Mouse (Mus musculus): ENCODE measurements at regions not wholly inside any gene's neighbourhood (a gene's known extent, or its start where the extent isn't known, plus 50 kb on each side); places are given as distances from the start of the nearest gene placed in this dataset.

- Histone ChIP-seq H3K4me3 (replicated peaks; ENCODE audit: low read depth, low read length) (no peak overlapping the region), H3K9ac (replicated peaks; ENCODE audit: low read length) (peak overlapping the region; percentile 12), H3K4me1 (ENCODE audit: control insufficient read depth, insufficient read depth, low read length) (peaks cover 40% of the 10 kb centered on the region), H3K36me3 (ENCODE audit: control insufficient read depth, insufficient read depth, low read length) (no peaks in the 10 kb centered on the region), H3K27ac (replicated peaks; ENCODE audit: low read depth, low read length) (peak overlapping the region; percentile 64), H3K9me3 (ENCODE audit: control insufficient read depth, low read length) (no peaks in the 10 kb centered on the region), H3K27me3 (ENCODE audit: control insufficient read depth, insufficient read depth, low read length) (no peaks in the 10 kb centered on the region), H3K4me2 (ENCODE audit: low read length) (no peak overlapping the region)
- ATAC-seq (ENCODE audit: low FRiP score, low TSS enrichment) = no peak
- WGBS = 27% methylated on average over 8 of the region's 8 CpGs
- peak; percentile 44 for DNase-seq
Measured at GRCm38 (mm10) chr4:142302041-142302723, 63.0 kb upstream of the Kazn start.

GRCm38 (mm10) chr4:142298770-142299337 is 59.7 kb upstream of the Kazn start:
- ATAC-seq (ENCODE audit: low FRiP score, low TSS enrichment) (no peak), DNase-seq (peak; percentile 51)
- Histone ChIP-seq H3K4me3 (replicated peaks; ENCODE audit: low read depth, low read length) (no peak overlapping the region), H3K9me3 (ENCODE audit: control insufficient read depth, low read length) (no peaks in the 10 kb centered on the region), H3K4me2 (ENCODE audit: low read length) (no peak overlapping the region), H3K27me3 (ENCODE audit: control insufficient read depth, insufficient read depth, low read length) (no peaks in the 10 kb centered on the region), H3K4me1 (ENCODE audit: control insufficient read depth, insufficient read depth, low read length) (peaks cover 31% of the 10 kb centered on the region), H3K36me3 (ENCODE audit: control insufficient read depth, insufficient read depth, low read length) (no peaks in the 10 kb centered on the region), H3K9ac (replicated peaks; ENCODE audit: low read length) (no peak overlapping the region; the same call in 1 of the 2 replicates), H3K27ac (replicated peaks; ENCODE audit: low read depth, low read length) (no peak overlapping the region)
- 36% methylated on average over 10 of the region's 10 CpGs for WGBS

GRCm38 (mm10) chr4:142292760-142293159 is 53.6 kb upstream of the Kazn start:
- no peak overlapping the region for H3K4me2 ChIP-seq (ENCODE audit: low read length)
- H3K9ac ChIP-seq (replicated peaks; ENCODE audit: low read length) = no peak overlapping the region
- H3K9me3 ChIP-seq (ENCODE audit: control insufficient read depth, low read length) = no peaks in the 10 kb centered on the region
- DNase-seq (peak; percentile 48), ATAC-seq (ENCODE audit: low FRiP score, low TSS enrichment) (0 out of 2 replicates have a peak, but pooled peaks have one; percentile 47)
- H3K4me3 ChIP-seq (replicated peaks; ENCODE audit: low read depth, low read length) = no peak overlapping the region
- H3K27ac ChIP-seq (replicated peaks; ENCODE audit: low read depth, low read length) = peak overlapping the region; percentile 60
- no peaks in the 10 kb centered on the region for H3K36me3 ChIP-seq (ENCODE audit: control insufficient read depth, insufficient read depth, low read length)
- no peaks in the 10 kb centered on the region for H3K27me3 ChIP-seq (ENCODE audit: control insufficient read depth, insufficient read depth, low read length)
- H3K4me1 ChIP-seq (ENCODE audit: control insufficient read depth, insufficient read depth, low read length) = peaks cover 10% of the 10 kb centered on the region
- WGBS = 61% methylated on average over 7 of the region's 7 CpGs

GRCm38 (mm10) chr4:142292334-142292733 is 53.1 kb upstream of the Kazn start:
- peaks cover 10% of the 10 kb centered on the region for H3K4me1 ChIP-seq (ENCODE audit: control insufficient read depth, insufficient read depth, low read length)
- H3K27me3 ChIP-seq (ENCODE audit: control insufficient read depth, insufficient read depth, low read length) = no peaks in the 10 kb centered on the region
- no peak overlapping the region for H3K4me3 ChIP-seq (replicated peaks; ENCODE audit: low read depth, low read length)
- no peak for ATAC-seq (ENCODE audit: low FRiP score, low TSS enrichment)
- H3K9ac ChIP-seq (replicated peaks; ENCODE audit: low read length) = no peak overlapping the region
- WGBS = 68% methylated on average over 9 of the region's 9 CpGs
- H3K4me2 ChIP-seq (ENCODE audit: low read length) = no peak overlapping the region
- H3K9me3 ChIP-seq (ENCODE audit: control insufficient read depth, low read length) = no peaks in the 10 kb centered on the region
- DNase-seq = peak; percentile 56
- H3K27ac ChIP-seq (replicated peaks; ENCODE audit: low read depth, low read length) = peak overlapping the region; percentile 60
- no peaks in the 10 kb centered on the region for H3K36me3 ChIP-seq (ENCODE audit: control insufficient read depth, insufficient read depth, low read length)

- Histone ChIP-seq H3K4me2 (ENCODE audit: low read length) (no peak overlapping the region), H3K27me3 (ENCODE audit: control insufficient read depth, insufficient read depth, low read length) (no peaks in the 10 kb centered on the region), H3K9ac (replicated peaks; ENCODE audit: low read length) (no peak overlapping the region), H3K9me3 (ENCODE audit: control insufficient read depth, low read length) (no peaks in the 10 kb centered on the region), H3K4me1 (ENCODE audit: control insufficient read depth, insufficient read depth, low read length) (peaks cover 10% of the 10 kb centered on the region), H3K4me3 (replicated peaks; ENCODE audit: low read depth, low read length) (no peak overlapping the region), H3K27ac (replicated peaks; ENCODE audit: low read depth, low read length) (no peak overlapping the region), H3K36me3 (ENCODE audit: control insufficient read depth, insufficient read depth, low read length) (no peaks in the 10 kb centered on the region)
- ATAC-seq (ENCODE audit: low FRiP score, low TSS enrichment) (no peak), DNase-seq (no peak)
- WGBS = 93% methylated on average over 3 of the region's 3 CpGs
Measured at GRCm38 (mm10) chr4:142291366-142291765, 52.2 kb upstream of the Kazn start.
